Mouse (Mus musculus) limb, embryonic 11.5 days (tissue): ENCODE measurements around the gene Dcun1d1. TPM values are rescaled to one million over a fixed set of nuclear protein-coding genes. Genes with fewer than 3 reads are reported as not detected.

Experiments used
- ATAC-seq: fragments of 200-750 bp; cut with Nextera tagmentation; 2 replicates; pipeline ENCODE4 v1.8.0; 2017; ENCODE audit warnings: low read depth; ENCODE audit not compliant: insufficient number of reproducible peaks, low FRiP score, low TSS enrichment
- DNase-seq: peaks from one replicate; pipeline ENCODE4 v3.0.0-alpha.2; 2015; ENCODE audit warnings: low spot score
- H3K27ac ChIP-seq: fragments of 300-500 bp; sonication (generic); replicated peaks from 2 replicates; pipeline ENCODE4 v1.5.1; 2014; ENCODE audit warnings: low read depth, mild to moderate bottlenecking, low read length
- H3K27me3 ChIP-seq: fragments of 300-500 bp; sonication (generic); 2 replicates; pipeline ENCODE4 v1.6.1; 2014; ENCODE audit warnings: mild to moderate bottlenecking, low read length, mixed read lengths; ENCODE audit not compliant: control insufficient read depth, insufficient read depth
- H3K36me3 ChIP-seq: fragments of 300-500 bp; sonication (generic); 2 replicates; pipeline ENCODE4 v1.6.1; 2014; ENCODE audit warnings: mild to moderate bottlenecking, low read length, moderate library complexity, mixed read lengths; ENCODE audit not compliant: control insufficient read depth, insufficient read depth
- H3K4me1 ChIP-seq: fragments of 300-500 bp; sonication (generic); 2 replicates; pipeline ENCODE4 v1.6.1; 2014; ENCODE audit warnings: low read length, mixed read lengths; ENCODE audit not compliant: control insufficient read depth, insufficient read depth
- H3K4me2 ChIP-seq: fragments of 300-500 bp; sonication (generic); 2 replicates; pipeline ENCODE4 v1.6.1; 2014; ENCODE audit warnings: low read depth, mild to moderate bottlenecking, moderate library complexity; ENCODE audit not compliant: severe bottlenecking
- H3K4me3 ChIP-seq: fragments of 300-500 bp; sonication (generic); 2 replicates; pipeline ENCODE4 v1.5.1; 2014; ENCODE audit warnings: low read depth, low read length
- H3K9ac ChIP-seq: fragments of 300-500 bp; sonication (generic); 2 replicates; pipeline ENCODE4 v1.6.1; 2014; ENCODE audit warnings: mild to moderate bottlenecking, low read length
- H3K9me3 ChIP-seq: fragments of 300-500 bp; sonication (generic); 2 replicates; pipeline ENCODE4 v1.6.1; 2016; ENCODE audit warnings: low read length; ENCODE audit not compliant: control insufficient read depth
- WGBS: fragments of 180-500 bp; shearing (Covaris S2); extraction: QIAGEN DNeasy Blood & Tissue Kit; methylation state at CpG from one replicate; pipeline ENCODE4 v1.1.7; 2014; 5-methylcytosine and 5-hydroxymethylcytosine counted together
- polyA plus RNA-seq: library from polyadenylated mRNA; unstranded; fragments of >200 nt; fragmentation: Nextera tagmentation; extraction: Ambion mirVana; gene quantifications from 2 replicates; pipeline ENCODE4 v1.2.1, GENCODE M21; 2014

The Dcun1d1 gene
- polyA plus RNA-seq, 1 experiment from 2014 or later = 102 TPM

DNA sequence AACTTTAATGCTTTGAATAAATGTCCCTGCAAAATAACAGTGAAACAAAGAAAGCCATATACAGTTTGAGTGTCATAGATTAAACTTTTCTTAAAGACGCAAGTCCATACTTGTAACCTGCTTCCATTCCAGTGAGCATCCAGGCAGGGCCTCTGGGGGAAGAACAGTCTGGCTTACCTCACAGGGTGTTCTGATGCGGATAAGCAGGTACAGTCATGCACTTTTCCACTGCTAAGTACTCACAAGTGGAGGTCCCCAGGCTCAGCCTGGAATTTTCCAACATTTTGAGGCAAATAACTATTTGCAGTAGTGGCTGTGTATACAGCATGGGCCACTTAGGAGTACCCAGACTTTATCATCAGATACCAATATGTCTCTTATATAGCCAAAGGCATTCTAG is 39.3 kb downstream of the Dcun1d1 start:
- no peaks in the 10 kb centered on the region for H3K36me3 ChIP-seq
- no peak overlapping the region for H3K4me2 ChIP-seq
- no peaks in the 10 kb centered on the region for H3K4me1 ChIP-seq
- H3K27ac ChIP-seq = no peak overlapping the region
- WGBS = 94% methylated on average over 2 of the region's 2 CpGs
- no peak for ATAC-seq
- no peaks in the 10 kb centered on the region for H3K27me3 ChIP-seq
- no peaks in the 10 kb centered on the region for H3K9me3 ChIP-seq
- H3K4me3 ChIP-seq = no peak overlapping the region
- no peak for DNase-seq
- no peak overlapping the region for H3K9ac ChIP-seq

GRCm38 (mm10) chr3:35893156-35893555 is 44.1 kb downstream of the Dcun1d1 start:
- no peaks in the 10 kb centered on the region for H3K27me3 ChIP-seq
- WGBS = 88% methylated on average over 5 of the region's 5 CpGs

DNA sequence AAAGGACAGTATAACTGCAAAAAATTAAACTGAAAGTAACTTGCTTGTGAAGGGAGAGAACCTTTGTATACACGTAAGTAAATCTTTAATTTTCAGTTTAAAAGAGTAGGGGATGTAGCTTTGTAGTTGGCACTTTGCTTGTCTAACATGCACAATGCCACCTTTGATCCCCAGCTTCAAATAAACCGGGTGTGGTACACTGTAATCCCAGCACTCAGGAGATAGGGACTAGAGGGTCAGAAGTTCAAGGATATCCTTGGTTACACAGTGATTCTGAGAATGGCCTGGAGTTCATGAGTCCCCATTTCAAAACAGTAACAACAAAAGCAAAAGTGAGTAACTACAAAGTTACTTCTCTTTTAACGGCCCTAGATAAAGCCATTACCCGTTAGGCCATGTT is 46.1 kb downstream of the Dcun1d1 start:
- Histone ChIP-seq H3K27ac (no peak overlapping the region), H3K4me1 (no peaks in the 10 kb centered on the region), H3K4me2 (no peak overlapping the region), H3K4me3 (no peak overlapping the region), H3K9ac (no peak overlapping the region), H3K36me3 (no peaks in the 10 kb centered on the region), H3K27me3 (no peaks in the 10 kb centered on the region), H3K9me3 (no peaks in the 10 kb centered on the region)
- WGBS = 92% methylated on average over 4 of the region's 4 CpGs
- DNase-seq = no peak
- ATAC-seq = no peak

More at GRCm38 (mm10) chr3:35893156-35893555, 44.1 kb downstream of the Dcun1d1 start:
- Histone ChIP-seq H3K4me1 (no peaks in the 10 kb centered on the region), H3K9me3 (no peaks in the 10 kb centered on the region), H3K27ac (no peak overlapping the region), H3K9ac (no peak overlapping the region), H3K4me3 (no peak overlapping the region), H3K4me2 (no peak overlapping the region), H3K36me3 (no peaks in the 10 kb centered on the region)
- ATAC-seq = no peak
- DNase-seq = no peak

DNA sequence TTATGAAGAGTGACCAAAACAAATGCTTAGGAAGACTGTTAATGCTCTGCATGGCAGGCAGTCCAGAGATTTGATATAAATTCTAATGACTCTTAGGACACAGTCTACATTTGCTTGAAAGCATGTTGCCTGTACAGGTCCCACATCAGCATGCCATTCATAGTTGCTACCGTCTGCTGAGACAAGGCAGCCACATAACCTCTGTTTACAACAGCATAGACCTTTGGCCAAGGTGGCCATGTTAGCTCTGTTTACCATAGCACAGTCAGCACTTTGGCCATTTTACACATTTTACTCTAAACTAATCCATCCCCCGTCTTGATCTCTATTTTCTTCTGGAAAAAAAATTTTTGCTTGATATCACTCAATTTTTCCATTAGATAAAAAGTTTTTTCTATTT is 47.7 kb downstream of the Dcun1d1 start:
- H3K9ac ChIP-seq = no peak overlapping the region
- no peak overlapping the region for H3K4me3 ChIP-seq
- no peak overlapping the region for H3K27ac ChIP-seq
- no peaks in the 10 kb centered on the region for H3K27me3 ChIP-seq
- no peaks in the 10 kb centered on the region for H3K9me3 ChIP-seq
- 90% methylated on average over 2 of the region's 2 CpGs for WGBS
- no peaks in the 10 kb centered on the region for H3K36me3 ChIP-seq
- no peak for ATAC-seq
- no peaks in the 10 kb centered on the region for H3K4me1 ChIP-seq
- no peak for DNase-seq
- no peak overlapping the region for H3K4me2 ChIP-seq

DNA sequence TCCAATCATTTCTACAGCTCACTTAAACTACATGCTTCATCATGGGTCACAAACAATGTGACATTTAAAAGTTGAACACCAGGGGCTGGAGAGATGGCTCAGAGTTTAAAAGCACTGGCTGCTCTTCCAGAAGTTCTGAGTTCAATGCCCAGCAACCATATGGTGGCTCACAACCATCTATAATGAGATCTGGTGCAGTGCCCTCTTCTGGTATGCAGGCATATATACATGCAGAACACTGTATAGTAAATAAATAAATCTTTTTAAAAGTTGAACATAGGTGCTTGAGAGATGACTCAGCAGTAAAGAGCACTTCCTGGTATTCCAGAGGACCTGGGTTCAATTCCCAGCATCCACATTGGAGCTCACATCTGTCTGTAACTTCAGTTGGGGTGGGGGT is 54.0 kb downstream of the Dcun1d1 start:
- H3K27ac ChIP-seq = no peak overlapping the region
- no peak overlapping the region for H3K9ac ChIP-seq
- no peaks in the 10 kb centered on the region for H3K4me1 ChIP-seq
- DNase-seq = no peak
- no peaks in the 10 kb centered on the region for H3K36me3 ChIP-seq
- no peak overlapping the region for H3K4me2 ChIP-seq
- H3K9me3 ChIP-seq = no peaks in the 10 kb centered on the region
- ATAC-seq = no peak
- no peak overlapping the region for H3K4me3 ChIP-seq
- H3K27me3 ChIP-seq = no peaks in the 10 kb centered on the region

GRCm38 (mm10) chr3:35849326-35849725 is 87.9 kb downstream of the Dcun1d1 start:
- ATAC-seq (no peak), DNase-seq (no peak)
- no peaks in the 10 kb centered on the region for H3K36me3 ChIP-seq
- no peak overlapping the region for H3K27ac ChIP-seq
- no peak overlapping the region for H3K9ac ChIP-seq
- H3K4me1 ChIP-seq = no peaks in the 10 kb centered on the region
- WGBS = 93% methylated on average over 9 of the region's 9 CpGs
- no peak overlapping the region for H3K4me2 ChIP-seq
- H3K9me3 ChIP-seq = no peaks in the 10 kb centered on the region
- H3K27me3 ChIP-seq = no peaks in the 10 kb centered on the region
- H3K4me3 ChIP-seq = no peak overlapping the region

Other genes starting within 250 kb of the Dcun1d1 start
- gene Atp11b, start 183.3 kb downstream of the Dcun1d1 start, polyA plus RNA-seq = 25.8 and 29.9 TPM in 2 replicates
- 35.8 and 36.3 TPM in 2 replicates for gene Mccc1, start 63.2 kb upstream of the Dcun1d1 start, polyA plus RNA-seq
- gene Ccdc144b, start 116.1 kb upstream of the Dcun1d1 start, polyA plus RNA-seq = not detected in 2 replicates
- gene Acad9, start 128.5 kb upstream of the Dcun1d1 start, polyA plus RNA-seq = 94.7 and 96.4 TPM in 2 replicates
- 9.8 and 11.0 TPM in 2 replicates for gene D3Ertd254e, start 213.6 kb upstream of the Dcun1d1 start, polyA plus RNA-seq